Mouse (Mus musculus) erythroblast, embryonic 14.5 days (primary cell): ENCODE results near the gene Rps2.

ENCODE experiments used
- GATA1 ChIP-seq: IDR thresholded peaks from 2 replicates; pipeline ENCODE4 v1.6.1; 2012; ENCODE audit warnings: low read length, inconsistent platforms, mixed read lengths
- TAL1 ChIP-seq: IDR thresholded peaks from 3 replicates; pipeline ENCODE4 v1.6.1; 2012; ENCODE audit warnings: low read length, inconsistent platforms, mixed read lengths

GRCm38 (mm10) chr17:24676187-24676586 is 41.7 kb upstream of the Rps2 start:
- no peak for TF ChIP-seq TAL1
- TF ChIP-seq GATA1, result no peak
